Mouse (Mus musculus): ENCODE measurements around the gene Rnpep. TPM values are rescaled to one million over a fixed set of nuclear protein-coding genes. Genes with fewer than 3 reads are reported as not detected.

Rnpep gene
- total and polyA plus RNA-seq, 3 experiments = 0.03 to 1.4 TPM; not detected in 1

DNA sequence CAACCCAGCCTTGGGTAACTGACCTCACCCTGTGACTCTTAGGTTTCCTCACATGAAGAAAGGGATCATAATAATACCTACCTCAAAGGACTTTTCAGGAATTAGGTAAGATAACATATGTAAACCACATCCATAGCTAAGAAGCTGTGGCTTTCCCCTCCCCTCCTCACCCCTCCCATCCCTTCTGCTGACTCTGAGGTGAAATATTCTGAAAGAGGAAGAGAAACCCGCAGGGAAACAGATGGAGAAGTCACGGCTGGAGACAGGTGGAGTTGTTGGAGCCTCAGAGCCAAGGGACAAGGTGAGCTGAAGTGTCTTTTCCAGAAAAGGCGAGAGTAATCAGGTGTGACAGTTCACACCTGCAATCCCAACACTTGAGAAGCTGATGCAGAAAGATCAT lies 59.7 kb downstream of the Rnpep start:
- ATAC-seq (ENCODE audit: extremely low read depth, insufficient number of reproducible peaks, low FRiP score, poor library complexity, severe bottlenecking) = no peak
- no peak for TF ChIP-seq POLR2AphosphoS5 (IDR thresholded peaks at IDR 0.05; ENCODE audit: insufficient replicate concordance, low read depth, low read length)
- TF ChIP-seq TAL1 (conservative IDR thresholded peaks at IDR 0.05; ENCODE audit: low read depth, low read length) = no peak
- TF ChIP-seq GATA1 (IDR thresholded peaks at IDR 0.05; ENCODE audit: borderline replicate concordance, low read length) = no peak
- TF ChIP-seq CTCF (IDR thresholded peaks at IDR 0.05; ENCODE audit: low read depth, low read length) = no peak
- TF ChIP-seq GATA2 (IDR thresholded peaks at IDR 0.05; ENCODE audit: borderline replicate concordance, low read depth, low read length) = no peak

DNA sequence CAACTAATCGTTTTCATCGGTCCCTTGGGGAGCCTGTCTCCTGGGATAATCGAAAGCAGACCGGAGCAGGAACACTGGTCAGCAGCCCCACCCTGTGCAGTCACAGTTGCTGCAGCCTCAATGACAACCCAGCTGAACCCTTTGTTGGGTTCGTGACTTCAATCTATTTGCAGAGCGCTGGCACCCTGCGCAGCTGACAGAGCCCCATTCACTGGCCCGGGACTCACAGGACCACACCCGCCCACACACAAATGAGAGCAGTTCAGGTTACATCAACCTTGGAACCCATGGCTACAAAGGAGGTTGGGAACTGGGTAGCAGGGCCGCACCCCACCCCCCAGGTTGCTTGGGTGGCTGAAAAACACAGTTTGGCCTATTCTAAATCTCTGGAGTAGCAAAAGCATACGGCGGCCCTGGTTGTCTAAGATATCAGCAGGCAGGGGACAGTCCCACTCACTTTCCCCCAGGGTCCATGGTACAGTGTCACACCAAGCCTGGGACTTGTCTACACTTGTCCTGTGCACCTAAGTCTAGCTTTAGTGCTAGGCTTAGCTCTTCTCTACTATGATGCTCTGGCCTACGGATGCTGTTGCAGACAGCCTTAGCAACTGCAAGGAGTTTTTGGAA lies 66.2 kb downstream of the Rnpep start:
- H3K4me1 ChIP-seq (ENCODE audit: insufficient read depth, low read depth, low read length) = peaks cover 6% of the 10 kb centered on the region
- ATAC-seq (ENCODE audit: extremely low read depth, insufficient number of reproducible peaks, low FRiP score, poor library complexity, severe bottlenecking) (no peak), DNase-seq (ENCODE audit: low spot score) (no peak)
- TF ChIP-seq GATA1 (IDR thresholded peaks at IDR 0.05; ENCODE audit: borderline replicate concordance, low read length) (no peak), POLR2AphosphoS5 (IDR thresholded peaks at IDR 0.05; ENCODE audit: insufficient replicate concordance, low read depth, low read length) (no peak), CTCF (IDR thresholded peaks at IDR 0.05; ENCODE audit: low read depth, low read length) (no peak), GATA2 (IDR thresholded peaks at IDR 0.05; ENCODE audit: borderline replicate concordance, low read depth, low read length) (no peak), TAL1 (conservative IDR thresholded peaks at IDR 0.05; ENCODE audit: low read depth, low read length) (no peak)
- no peaks in the 10 kb centered on the region for H3K36me3 ChIP-seq (replicated peaks)
- H3K9me3 ChIP-seq (replicated peaks) = no peaks in the 10 kb centered on the region
- peaks cover 12% of the 10 kb centered on the region for H3K27me3 ChIP-seq (ENCODE audit: insufficient read depth, low read length)
- H3K4me3 ChIP-seq (ENCODE audit: low read depth, low read length) = no peak overlapping the region

More for the DNA sequence above, 59.7 kb downstream of the Rnpep start:
- H3K9me3 ChIP-seq (replicated peaks) = no peaks in the 10 kb centered on the region
- H3K27me3 ChIP-seq (ENCODE audit: insufficient read depth, low read length) = peaks cover 44% of the 10 kb centered on the region
- H3K4me1 ChIP-seq (ENCODE audit: insufficient read depth, low read depth, low read length) = no peaks in the 10 kb centered on the region; the same call in 1 of the 2 replicates
- no peak overlapping the region for H3K4me3 ChIP-seq (ENCODE audit: low read depth, low read length)
- no peaks in the 10 kb centered on the region for H3K36me3 ChIP-seq (replicated peaks)
- DNase-seq (ENCODE audit: low spot score) = no peak

DNA sequence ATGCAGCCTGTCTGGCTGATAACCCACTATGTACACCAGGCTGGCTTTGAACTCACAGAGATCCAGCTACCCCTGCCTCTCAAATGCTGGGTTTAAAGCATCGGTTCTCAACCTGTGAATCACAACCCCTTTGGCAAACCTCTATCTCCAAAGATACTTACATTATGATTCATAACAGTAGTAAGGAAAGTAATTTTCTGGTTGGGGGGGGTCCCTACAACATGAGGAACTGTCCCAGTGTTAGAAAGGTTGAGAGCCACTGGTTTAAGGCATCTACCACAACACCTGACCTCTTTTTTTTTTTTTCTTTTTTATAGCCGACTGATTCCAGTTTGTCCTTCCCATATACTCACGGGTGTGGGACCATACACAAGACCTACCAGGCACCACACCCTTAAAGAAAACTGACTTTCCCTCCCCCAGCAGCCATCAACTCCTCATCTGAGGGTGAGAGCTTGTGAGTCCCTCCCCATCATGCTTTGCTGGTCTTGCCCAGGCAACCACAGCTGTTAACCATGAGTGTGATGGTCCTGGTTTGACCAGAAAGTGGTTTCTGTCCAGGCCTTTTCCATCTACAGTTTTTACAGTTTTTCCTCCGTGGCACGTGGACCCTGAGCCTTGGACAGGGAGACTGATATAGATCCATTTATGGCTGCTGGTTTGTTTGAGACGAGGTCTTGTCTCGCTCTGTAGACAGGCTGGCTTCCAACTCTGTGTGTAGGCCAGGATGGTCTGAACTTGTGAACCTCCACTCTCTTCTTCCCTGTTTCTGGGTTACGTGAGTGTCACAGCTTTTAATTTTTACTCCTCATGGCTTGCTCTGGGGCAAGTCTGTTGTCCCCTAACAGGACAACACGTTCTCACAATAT lies 69.9 kb downstream of the Rnpep start:
- ATAC-seq (ENCODE audit: extremely low read depth, insufficient number of reproducible peaks, low FRiP score, poor library complexity, severe bottlenecking) (no peak), DNase-seq (ENCODE audit: low spot score) (no peak)
- peaks cover 18% of the 10 kb centered on the region for H3K4me1 ChIP-seq (ENCODE audit: insufficient read depth, low read depth, low read length)
- H3K36me3 ChIP-seq (replicated peaks) = no peaks in the 10 kb centered on the region
- H3K27me3 ChIP-seq (ENCODE audit: insufficient read depth, low read length) = peaks cover 12% of the 10 kb centered on the region
- H3K4me3 ChIP-seq (ENCODE audit: low read depth, low read length) = no peak overlapping the region
- H3K9me3 ChIP-seq (replicated peaks) = no peaks in the 10 kb centered on the region
- TF ChIP-seq GATA1 (IDR thresholded peaks at IDR 0.05; ENCODE audit: borderline replicate concordance, low read length) = no peak
- no peak for TF ChIP-seq TAL1 (conservative IDR thresholded peaks at IDR 0.05; ENCODE audit: low read depth, low read length)
- TF ChIP-seq CTCF (IDR thresholded peaks at IDR 0.05; ENCODE audit: low read depth, low read length) = no peak
- TF ChIP-seq POLR2AphosphoS5 (IDR thresholded peaks at IDR 0.05; ENCODE audit: insufficient replicate concordance, low read depth, low read length) = no peak
- no peak for TF ChIP-seq GATA2 (IDR thresholded peaks at IDR 0.05; ENCODE audit: borderline replicate concordance, low read depth, low read length)

Other genes with a start within 250 kb of the Rnpep start
- 0.30 TPM in 1 of 2 replicates, not detected in the other for gene Lgr6, start 178.8 kb downstream of the Rnpep start, total RNA-seq (2014; fragmentation: Nextera tagmentation)
- gene Lgr6, start 178.8 kb downstream of the Rnpep start, total RNA-seq (2017) = 0.12 and 0.38 TPM in 2 replicates
- gene Lgr6, start 178.8 kb downstream of the Rnpep start, polyA plus RNA-seq (2012) = 0.43 and 0.54 TPM in 2 replicates
- gene Ptpn7, start 151.4 kb downstream of the Rnpep start, total RNA-seq (2014; fragmentation: Nextera tagmentation) = 132 and 147 TPM in 2 replicates
- gene Ptpn7, start 151.4 kb downstream of the Rnpep start, total RNA-seq (2017) = 212 and 227 TPM in 2 replicates
- gene Ptpn7, start 151.4 kb downstream of the Rnpep start, polyA plus RNA-seq (2012) = 341 and 359 TPM in 2 replicates
- 93.7 and 103 TPM in 2 replicates for gene Arl8a, start 137.3 kb downstream of the Rnpep start, total RNA-seq (2014; fragmentation: Nextera tagmentation)
- 45.0 and 46.6 TPM in 2 replicates for gene Arl8a, start 137.3 kb downstream of the Rnpep start, total RNA-seq (2017)
- gene Arl8a, start 137.3 kb downstream of the Rnpep start, polyA plus RNA-seq (2012) = 88.0 and 99.6 TPM in 2 replicates
- gene Gpr37l1, start 116.4 kb downstream of the Rnpep start, total RNA-seq (2014; fragmentation: Nextera tagmentation) = not detected in 2 replicates
- gene Gpr37l1, start 116.4 kb downstream of the Rnpep start, total RNA-seq (2017) = 0.05 TPM in 1 of 2 replicates, not detected in the other
- not detected in 2 replicates for gene Gpr37l1, start 116.4 kb downstream of the Rnpep start, polyA plus RNA-seq (2012)
- gene Elf3, start 25.5 kb downstream of the Rnpep start, total RNA-seq (2014; fragmentation: Nextera tagmentation) = not detected in 2 replicates
- 0.12 TPM in 1 of 2 replicates, not detected in the other for gene Elf3, start 25.5 kb downstream of the Rnpep start, total RNA-seq (2017)
- gene Elf3, start 25.5 kb downstream of the Rnpep start, polyA plus RNA-seq (2012) = not detected in 2 replicates
- 87.0 and 89.5 TPM in 2 replicates for gene Timm17a, start 29.7 kb upstream of the Rnpep start, total RNA-seq (2014; fragmentation: Nextera tagmentation)
- 91.1 TPM in 2 replicates for gene Timm17a, start 29.7 kb upstream of the Rnpep start, total RNA-seq (2017)
- 4.0 and 4.5 TPM in 2 replicates for gene Timm17a, start 29.7 kb upstream of the Rnpep start, polyA plus RNA-seq (2012)
- not detected in 2 replicates for gene Lmod1, start 40.7 kb upstream of the Rnpep start, total RNA-seq (2014; fragmentation: Nextera tagmentation)
- 0.06 and 0.16 TPM in 2 replicates for gene Lmod1, start 40.7 kb upstream of the Rnpep start, total RNA-seq (2017)
- gene Lmod1, start 40.7 kb upstream of the Rnpep start, polyA plus RNA-seq (2012) = not detected in 2 replicates
- gene Shisa4, start 91.2 kb upstream of the Rnpep start, total RNA-seq (2014; fragmentation: Nextera tagmentation) = not detected in 2 replicates
- gene Shisa4, start 91.2 kb upstream of the Rnpep start, total RNA-seq (2017) = 0.12 and 0.16 TPM in 2 replicates
- gene Shisa4, start 91.2 kb upstream of the Rnpep start, polyA plus RNA-seq (2012) = not detected in 2 replicates
- gene Ipo9, start 146.4 kb upstream of the Rnpep start, total RNA-seq (2014; fragmentation: Nextera tagmentation) = 106 and 109 TPM in 2 replicates
- gene Ipo9, start 146.4 kb upstream of the Rnpep start, total RNA-seq (2017) = 52.7 and 63.8 TPM in 2 replicates
- 14.4 and 18.4 TPM in 2 replicates for gene Ipo9, start 146.4 kb upstream of the Rnpep start, polyA plus RNA-seq (2012)

Data from G1E (cell line).